Mouse (Mus musculus) thymus, adult 2 months (tissue): ENCODE measurements at regions not wholly inside any gene's neighbourhood (a gene's known extent, or its start where the extent isn't known, plus 50 kb on each side); places are given as distances from the start of the nearest gene placed in this dataset.

ENCODE experiments used
- CTCF ChIP-seq: fragments of 200-500 bp; IDR thresholded peaks from 2 replicates; pipeline ENCODE4 v1.5.1; 2012; ENCODE audit warnings: mild to moderate bottlenecking, control low read depth, low read length, moderate library complexity, borderline replicate concordance; ENCODE audit not compliant: control insufficient read depth, poor library complexity, insufficient read depth; ENCODE audit errors: extremely low read depth
- POLR2A ChIP-seq: fragments of 200-500 bp; IDR thresholded peaks from 2 replicates; pipeline ENCODE4 v1.6.1; 2012; ENCODE audit warnings: mild to moderate bottlenecking, low read length, control low read depth, moderate library complexity; ENCODE audit not compliant: control insufficient read depth, poor library complexity, insufficient read depth; ENCODE audit errors: extremely low read depth

GRCm38 (mm10) chr1:73744555-73745234 is 379.6 kb downstream of the Tns1 start:
- TF ChIP-seq CTCF, result no peak
- TF ChIP-seq POLR2A, result no peak
